Mouse (Mus musculus): Measurements from ENCODE around the gene Ap2s1.
"Not testable (repeated sequence)": the region's sequence is repeated elsewhere in the genome, so short reads cannot be mapped to it uniquely, and the experiment has no call there.

Ap2s1 gene

GRCm38 (mm10) chr7:16738073-16738696 lies at the start of gene Ap2s1:
Ap2s1 (plus strand) TSS chr7:16738410.
- peak; percentile 99 for DNase-seq (ENCODE audit: low spot score in 2 of 2)

GRCm38 (mm10) chr7:16689196-16689595 lies 49.0 kb upstream of the Ap2s1 start:
- no peak for DNase-seq (ENCODE audit: low spot score in 2 of 2)

- DNase-seq (ENCODE audit: low spot score in 2 of 2), result peak in 1 of 2 experiments; percentile 61
Measured at GRCm38 (mm10) chr7:16695025-16695424, 43.2 kb upstream of the Ap2s1 start.

GRCm38 (mm10) chr7:16699042-16699441 lies 39.2 kb upstream of the Ap2s1 start:
- DNase-seq (ENCODE audit: low spot score in 2 of 2), result no peak

GRCm38 (mm10) chr7:16700583-16700982 lies 37.6 kb upstream of the Ap2s1 start:
- DNase-seq (ENCODE audit: low spot score in 2 of 2), result no peak

- DNase-seq (ENCODE audit: low spot score in 2 of 2), result peak; percentile 48 to 70
Measured at GRCm38 (mm10) chr7:16706385-16706784, 31.8 kb upstream of the Ap2s1 start.

- DNase-seq (ENCODE audit: low spot score in 2 of 2), result no peak
Measured at GRCm38 (mm10) chr7:16708244-16708643, 30.0 kb upstream of the Ap2s1 start.

GRCm38 (mm10) chr7:16710604-16711003 lies 27.6 kb upstream of the Ap2s1 start:
- DNase-seq (ENCODE audit: low spot score in 2 of 2), result no peak

- no peak for DNase-seq (ENCODE audit: low spot score in 2 of 2)
Measured at GRCm38 (mm10) chr7:16712633-16713415, 25.4 kb upstream of the Ap2s1 start.

- not testable (repeated sequence) for DNase-seq (ENCODE audit: low spot score in 2 of 2)
Measured at GRCm38 (mm10) chr7:16716456-16717152, 21.6 kb upstream of the Ap2s1 start.

GRCm38 (mm10) chr7:16721629-16722028 lies 16.6 kb upstream of the Ap2s1 start, which contains the start of gene Ceacam9:
Ceacam9 (plus strand) TSS chr7:16721929.
- DNase-seq (ENCODE audit: low spot score in 2 of 2), result no peak

GRCm38 (mm10) chr7:16722490-16722889 lies 15.7 kb upstream of the Ap2s1 start:
- not testable (repeated sequence) for DNase-seq (ENCODE audit: low spot score in 2 of 2)

- DNase-seq (ENCODE audit: low spot score in 2 of 2), result peak; percentile 75 to 87
Measured at GRCm38 (mm10) chr7:16728596-16729348, 9.4 kb upstream of the Ap2s1 start.

- peak in 1 of 2 experiments; percentile 41 for DNase-seq (ENCODE audit: low spot score in 2 of 2)
Measured at GRCm38 (mm10) chr7:16729563-16729962, 8.6 kb upstream of the Ap2s1 start.

- DNase-seq (ENCODE audit: low spot score in 2 of 2), result no peak
Measured at GRCm38 (mm10) chr7:16730791-16731190, 7.4 kb upstream of the Ap2s1 start.

GRCm38 (mm10) chr7:16731893-16732422 lies 6.3 kb upstream of the Ap2s1 start:
- no peak for DNase-seq (ENCODE audit: low spot score in 2 of 2)

GRCm38 (mm10) chr7:16737606-16738072 lies 571 bp upstream of the Ap2s1 start:
- no peak for DNase-seq (ENCODE audit: low spot score in 2 of 2)

GRCm38 (mm10) chr7:16739056-16739604 lies 920 bp downstream of the Ap2s1 start:
- DNase-seq (ENCODE audit: low spot score in 2 of 2), result no peak

- no peak for DNase-seq (ENCODE audit: low spot score in 2 of 2)
Measured at GRCm38 (mm10) chr7:16745373-16745772, 7.2 kb downstream of the Ap2s1 start.

- DNase-seq (ENCODE audit: low spot score in 2 of 2), result peak; percentile 57 to 70
Measured at GRCm38 (mm10) chr7:16746093-16746492, 7.9 kb downstream of the Ap2s1 start.

- no peak for DNase-seq (ENCODE audit: low spot score in 2 of 2)
Measured at GRCm38 (mm10) chr7:16747656-16748055, 9.4 kb downstream of the Ap2s1 start.
